Mouse (Mus musculus) megakaryocyte, embryonic 14.5 days (primary cell): ENCODE data around the gene Socs1.

Source experiments
- FLI1 ChIP-seq: IDR thresholded peaks from 2 replicates; pipeline ENCODE4 v1.6.1; 2012; ENCODE audit warnings: low read length, inconsistent platforms, mixed read lengths
- GATA1 ChIP-seq: IDR thresholded peaks from 3 replicates; pipeline ENCODE4 v1.6.1; 2012; ENCODE audit warnings: mixed read lengths, low read length, inconsistent platforms, borderline replicate concordance

- TF ChIP-seq GATA1, result no peak
- TF ChIP-seq FLI1, result no peak
These were observed 13.4 kb downstream of the Socs1 start for GRCm38 (mm10) chr16:10771769-10772510.
